Mouse (Mus musculus): ENCODE measurements around the gene Gm11084.
"Not testable (repeated sequence)": the region's sequence is repeated elsewhere in the genome, so short reads cannot be mapped to it uniquely, and the experiment has no call there.

Gene Gm11084

DNA sequence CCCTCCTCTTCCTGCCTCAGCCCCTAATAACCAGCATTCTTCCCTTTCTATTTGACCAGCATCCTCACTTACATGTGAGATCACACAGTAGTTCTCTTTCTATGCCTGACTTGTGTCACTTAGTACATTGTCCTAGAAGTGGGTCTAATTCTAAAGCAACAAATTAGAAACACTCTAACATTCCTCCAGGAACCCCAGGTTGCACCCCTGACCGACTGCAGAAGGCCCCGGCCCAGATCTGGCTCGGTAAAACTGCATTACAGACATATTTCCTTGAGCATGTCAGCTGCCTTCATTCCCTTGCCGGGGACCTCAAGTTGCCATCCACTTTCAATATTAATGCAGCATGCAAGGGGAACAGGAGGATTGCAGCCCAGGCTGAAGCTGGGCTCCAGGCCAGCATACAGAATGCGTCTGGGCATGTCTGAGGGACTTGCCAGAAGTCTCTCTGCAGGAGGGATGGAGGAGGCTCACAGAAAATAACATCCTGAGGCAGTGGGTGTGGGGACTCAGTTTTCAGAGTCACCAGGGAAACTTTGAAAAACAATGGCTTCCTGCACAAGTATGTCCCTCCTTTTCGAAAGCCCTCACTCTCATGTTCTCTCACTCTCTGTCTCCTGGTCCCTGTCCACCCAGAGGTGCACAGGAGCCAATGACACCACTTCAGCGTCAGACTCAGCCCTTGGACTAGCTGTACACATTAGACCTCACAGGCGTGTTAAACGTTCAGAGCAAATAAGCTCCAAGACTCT lies 9.0 kb upstream of the Gm11084 start:
- in situ Hi-C loops (cut with MboI; ENCODE audit: low sequenced_read_pairs): no loop called here

DNA sequence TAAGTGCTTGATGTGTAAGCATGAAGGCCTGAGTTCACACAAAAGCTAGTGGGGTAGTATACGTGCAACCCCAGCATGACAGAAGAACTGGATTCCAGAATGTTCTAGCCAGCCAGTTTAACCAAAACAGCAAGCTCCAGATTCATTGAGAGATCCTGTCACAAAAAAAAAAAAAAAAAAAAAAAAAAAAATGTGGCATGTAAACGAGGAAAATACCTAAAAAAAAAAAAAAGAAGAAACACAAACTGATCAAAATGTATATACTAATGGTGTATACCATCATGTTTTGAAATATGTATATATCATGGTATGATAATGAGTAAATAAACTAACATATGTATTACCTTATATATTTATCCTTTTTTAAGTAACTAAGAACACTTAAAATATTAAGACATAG lies 7.6 kb upstream of the Gm11084 start:
- in situ Hi-C loops (cut with MboI; ENCODE audit: low sequenced_read_pairs): no loop called here

DNA sequence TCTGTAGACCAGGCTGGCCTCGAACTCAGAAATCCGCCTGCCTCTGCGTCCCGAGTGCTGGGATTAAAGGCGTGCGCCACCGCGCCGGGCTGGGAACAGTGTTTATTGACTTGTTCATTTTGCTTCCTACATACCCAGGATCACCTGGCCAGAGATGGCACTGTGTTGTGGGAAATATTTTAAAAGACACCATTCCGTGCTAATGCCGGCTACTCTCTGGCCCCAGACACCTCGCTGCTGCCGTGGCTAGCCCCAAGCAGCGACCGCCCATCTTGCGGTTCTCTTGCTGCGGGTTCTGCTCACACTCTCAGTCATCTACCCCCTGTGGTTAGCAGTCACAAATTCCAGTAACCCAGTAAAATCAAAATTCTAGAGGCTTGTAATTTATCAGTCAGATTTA lies 6.0 kb upstream of the Gm11084 start:
- in situ Hi-C loops (cut with MboI; ENCODE audit: low sequenced_read_pairs): no loop called here

DNA sequence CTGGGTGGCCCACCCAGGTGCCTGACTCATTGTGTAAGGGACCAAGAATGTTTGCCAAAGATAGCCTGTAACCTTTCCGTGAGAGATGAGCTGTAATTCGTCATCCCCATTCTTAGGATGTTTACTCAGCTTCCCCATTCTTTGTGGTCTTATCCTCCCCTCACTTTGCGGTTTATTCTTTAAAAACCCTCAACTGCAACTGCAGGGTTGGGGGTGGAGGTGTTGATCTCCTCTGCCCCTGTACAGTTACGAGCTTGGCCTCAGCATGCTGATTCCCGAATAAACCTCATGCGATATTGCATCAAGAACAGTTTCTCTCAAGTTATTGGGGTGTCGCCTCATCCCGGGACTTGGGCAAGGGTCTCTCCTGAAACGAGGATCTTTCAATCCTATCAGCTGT lies 2.4 kb upstream of the Gm11084 start:
- in situ Hi-C loops (cut with MboI; ENCODE audit: low sequenced_read_pairs): not testable (repeated sequence)

DNA sequence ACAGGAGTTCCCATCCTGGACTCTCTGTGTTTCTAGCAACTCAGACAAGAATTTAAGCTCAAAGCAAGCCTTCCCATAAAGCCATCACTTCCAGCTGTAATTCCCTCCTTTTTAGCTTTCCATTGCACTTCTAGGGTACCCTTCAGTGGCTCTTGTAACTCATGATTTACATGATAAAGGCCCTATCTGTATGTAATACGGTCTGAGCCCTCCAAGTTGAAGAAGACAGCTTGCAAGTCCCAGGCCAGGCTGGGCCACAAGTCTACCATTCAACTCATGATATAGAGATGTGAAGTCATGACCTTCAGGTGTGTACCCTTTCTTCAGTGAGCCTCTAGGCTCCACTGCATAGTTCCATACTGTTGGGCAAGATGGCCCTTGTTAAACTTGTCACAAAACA lies 1.0 kb downstream of the Gm11084 start:
- in situ Hi-C loops (cut with MboI; ENCODE audit: low sequenced_read_pairs): no loop called here

DNA sequence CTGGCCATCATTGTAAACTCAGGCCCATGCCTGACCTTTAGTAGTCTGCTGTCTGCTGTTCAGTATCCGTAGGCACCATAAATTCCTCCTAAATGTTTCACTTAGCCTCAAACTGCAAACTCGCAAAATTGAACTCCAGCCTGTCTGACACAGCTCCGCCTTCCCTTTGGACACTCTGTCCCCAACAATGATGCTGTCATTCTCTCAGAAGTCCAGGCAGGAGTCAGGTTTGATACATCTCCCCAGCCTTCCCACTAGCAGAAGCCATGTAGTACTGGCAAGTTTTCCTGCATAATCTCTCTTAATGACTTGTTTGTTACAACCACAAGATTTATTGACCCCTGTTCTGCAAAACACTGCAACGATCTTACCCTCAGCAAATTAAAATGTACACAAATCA lies 1.7 kb downstream of the Gm11084 start:
- in situ Hi-C loops (cut with MboI; ENCODE audit: low sequenced_read_pairs): no loop called here

DNA sequence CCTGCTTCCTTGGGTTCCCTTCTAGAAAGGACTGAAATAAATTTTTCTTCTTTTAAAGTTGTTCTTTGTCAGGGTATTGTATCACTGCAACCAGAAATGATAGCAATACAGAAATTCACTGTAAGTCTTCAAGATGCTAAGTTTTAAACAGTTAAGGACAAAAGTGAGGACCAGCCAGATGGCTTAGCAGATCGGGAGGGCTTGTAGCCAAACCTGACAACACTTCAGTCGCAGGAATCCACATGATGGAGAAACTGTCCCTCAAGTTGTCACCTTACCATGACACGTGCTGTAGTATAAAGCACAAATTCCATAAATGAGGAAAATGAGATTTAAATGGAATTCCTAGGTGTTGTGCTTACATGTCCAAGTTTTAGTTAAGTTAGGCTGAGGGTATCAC lies 3.3 kb downstream of the Gm11084 start:
- in situ Hi-C loops (cut with MboI; ENCODE audit: low sequenced_read_pairs): no loop called here

DNA sequence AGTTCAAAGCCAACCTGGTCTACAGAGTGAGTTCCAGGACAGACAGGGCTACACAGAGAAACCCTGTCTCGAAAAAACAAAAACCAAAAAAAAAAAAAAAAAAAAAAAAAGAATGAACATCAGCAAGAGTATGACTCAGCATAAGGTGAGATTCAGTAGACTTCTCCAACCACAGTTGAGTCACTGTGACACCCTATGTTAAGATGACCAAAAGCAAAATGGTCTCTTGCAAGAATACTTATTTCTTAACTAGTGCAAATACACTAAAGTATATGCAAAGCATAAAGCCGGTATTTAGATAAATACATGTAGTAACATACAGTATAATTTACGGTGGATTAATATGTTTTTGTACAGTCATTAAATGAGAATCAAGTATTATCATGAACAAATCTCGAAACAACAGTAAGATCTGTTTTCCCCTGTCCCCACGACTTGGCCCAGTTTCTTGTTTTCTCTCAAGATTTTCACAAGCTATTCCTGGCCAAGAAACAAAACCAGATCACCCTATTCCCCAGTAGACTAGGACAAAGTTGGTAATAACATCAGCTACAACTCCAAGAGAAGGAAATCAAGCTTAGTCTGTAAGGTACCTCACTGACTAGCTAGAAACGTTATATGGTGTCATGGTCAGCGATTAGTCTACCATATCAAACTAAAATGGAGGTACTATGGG lies 4.3 kb downstream of the Gm11084 start:
- in situ Hi-C loops (cut with MboI; ENCODE audit: low sequenced_read_pairs): no loop called here

DNA sequence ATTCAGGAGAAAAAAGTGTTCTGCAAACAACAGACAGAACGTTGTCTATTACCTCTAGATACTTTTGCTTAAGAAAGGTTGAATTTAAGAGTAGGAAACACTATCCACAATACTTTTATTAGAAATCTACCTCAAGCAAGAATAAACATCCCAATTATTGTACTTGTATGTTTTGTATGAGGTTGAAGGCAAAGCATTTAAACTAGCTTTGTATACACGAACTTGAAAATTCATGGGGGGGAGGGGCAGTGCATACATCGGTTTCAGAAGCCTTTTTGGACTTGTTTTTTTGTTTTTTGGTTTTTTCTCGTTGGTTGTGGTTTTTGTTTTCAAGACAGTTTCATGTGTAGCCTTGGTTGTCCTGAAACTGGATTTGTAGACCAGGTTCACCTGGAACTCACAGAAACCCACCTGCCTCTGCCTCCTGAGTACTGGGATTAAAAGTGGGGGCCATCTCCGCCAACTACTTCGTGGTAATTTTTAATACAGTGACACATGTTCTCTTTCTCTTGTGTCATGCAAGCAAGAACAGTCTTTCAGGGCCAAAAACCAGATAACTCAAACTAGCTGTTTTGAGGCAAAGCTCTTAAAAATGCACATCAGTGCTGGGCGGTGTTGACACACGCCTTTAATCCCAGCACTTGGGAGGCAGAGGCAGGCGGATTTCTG lies 4.9 kb downstream of the Gm11084 start:
- in situ Hi-C loops (cut with MboI; ENCODE audit: low sequenced_read_pairs): no loop called here

DNA sequence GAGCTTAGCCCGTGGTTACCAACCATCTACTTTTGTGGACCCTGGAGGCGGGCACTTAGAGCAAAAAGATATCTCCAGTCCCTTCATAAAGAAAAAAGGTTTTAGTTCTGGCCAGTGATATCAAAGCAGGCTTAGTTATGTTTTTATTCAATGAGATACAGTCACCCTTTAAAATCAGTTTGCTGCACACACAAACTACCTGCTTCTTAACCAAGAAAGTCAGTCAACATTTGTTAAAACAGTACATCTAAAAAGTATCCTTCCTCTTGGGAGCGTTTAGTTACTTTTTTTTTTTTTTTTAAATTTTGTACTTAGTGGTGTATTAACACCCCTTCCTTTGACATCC lies 5.5 kb downstream of the Gm11084 start:
- in situ Hi-C loops (cut with MboI; ENCODE audit: low sequenced_read_pairs): no loop called here

DNA sequence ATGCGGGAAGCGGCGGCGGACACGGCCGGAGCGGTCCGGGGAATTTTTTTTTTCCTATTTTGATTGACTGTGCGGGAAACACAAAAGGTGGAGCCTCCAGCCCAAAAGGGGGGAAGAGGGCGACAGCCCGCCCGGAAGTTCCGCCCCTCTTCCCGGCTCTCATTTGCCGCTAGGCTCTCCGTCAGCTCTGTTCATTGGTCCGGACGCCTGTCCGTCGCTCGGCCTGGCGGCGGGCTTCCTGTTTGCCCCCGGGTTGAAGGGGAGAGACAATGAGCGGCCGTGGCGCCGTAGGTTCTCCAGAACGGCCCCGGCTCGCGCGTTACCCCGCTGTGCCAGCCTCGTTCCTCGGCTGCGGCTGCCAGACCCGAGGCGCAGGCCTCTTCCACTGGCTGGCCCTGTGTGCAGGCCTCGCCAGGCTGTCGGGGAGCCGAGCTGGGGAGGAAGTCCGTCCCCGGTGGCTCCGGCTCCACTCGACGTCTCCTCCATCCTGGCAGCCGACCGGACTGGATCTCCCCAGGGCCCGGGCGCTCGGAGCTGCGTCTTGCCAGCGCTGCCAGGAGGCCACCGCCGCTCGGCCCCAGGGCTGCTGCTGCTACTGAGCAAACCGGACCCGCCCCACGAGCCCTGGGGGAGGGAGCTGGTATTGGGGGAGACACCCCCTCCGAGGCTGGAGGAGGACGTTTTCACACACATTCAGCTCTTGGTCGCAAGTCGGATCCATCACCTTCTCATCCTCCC lies 6.0 kb downstream of the Gm11084 start, which contains the start of gene Sp3:
Sp3 (minus strand) TSS at position 110 of the 738 bp plus-strand sequence.
- in situ Hi-C loops (cut with MboI; ENCODE audit: low sequenced_read_pairs): no loop called here

DNA sequence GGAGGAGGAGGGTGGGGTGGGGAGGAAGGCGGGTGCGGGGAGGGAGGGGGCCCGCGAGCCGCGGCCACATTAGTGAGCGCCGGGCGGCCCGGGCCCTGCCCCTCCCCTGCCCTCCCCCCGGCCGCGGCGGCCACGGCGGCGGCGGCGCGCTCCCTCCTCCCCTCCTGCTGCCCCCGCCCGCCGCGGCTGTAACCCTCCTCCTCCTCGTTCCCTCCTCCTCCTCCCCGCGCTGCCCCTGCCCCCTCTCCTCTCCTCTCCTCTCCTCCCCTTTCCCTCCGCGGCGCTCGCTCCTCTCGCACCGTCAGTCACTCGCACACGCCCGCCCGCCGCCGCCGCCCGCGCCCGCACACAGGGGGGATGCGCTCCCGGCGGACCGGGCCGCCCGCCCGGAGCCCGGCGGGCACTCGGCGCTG lies 6.9 kb downstream of the Gm11084 start:
- in situ Hi-C loops (cut with MboI; ENCODE audit: low sequenced_read_pairs): no loop called here

DNA sequence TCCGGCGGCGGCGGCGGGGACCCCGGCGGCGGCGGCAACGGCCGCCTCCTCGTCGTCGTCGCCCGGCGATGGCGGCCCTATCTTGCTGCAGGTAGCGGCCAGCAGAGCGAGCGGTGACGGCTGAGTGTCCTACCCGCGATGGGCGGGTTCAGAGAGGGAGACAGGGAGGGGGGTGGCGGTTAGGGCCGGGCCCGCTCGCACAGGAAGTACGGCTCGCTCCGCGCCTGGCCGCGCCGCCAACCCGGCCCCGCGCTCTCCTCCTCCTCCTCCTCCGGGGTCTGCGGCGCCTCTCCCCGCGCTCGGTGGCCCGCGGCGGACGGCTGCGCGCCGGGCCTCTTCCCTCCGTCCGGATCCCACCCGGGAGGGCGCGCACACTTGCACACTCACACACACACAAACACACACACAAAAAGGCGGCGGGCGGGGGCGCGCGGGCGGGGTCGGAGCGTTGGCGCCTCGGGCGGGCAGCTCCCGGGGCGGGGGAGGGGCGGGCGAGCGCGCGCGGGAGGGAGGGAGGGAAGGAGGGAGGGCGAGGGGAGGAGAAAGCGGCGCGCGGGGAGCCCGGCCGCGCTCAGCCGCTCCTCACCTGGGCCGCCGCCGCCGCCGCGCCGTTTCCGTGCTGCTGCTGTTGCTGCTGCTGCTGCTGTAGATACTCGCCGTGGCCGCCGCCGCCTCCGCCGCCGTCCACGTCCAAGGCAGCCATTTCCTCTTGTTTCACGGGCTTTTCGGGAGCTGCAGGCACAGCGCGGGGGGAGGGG lies 7.4 kb downstream of the Gm11084 start:
- in situ Hi-C loops (cut with MboI; ENCODE audit: low sequenced_read_pairs): no loop called here

DNA sequence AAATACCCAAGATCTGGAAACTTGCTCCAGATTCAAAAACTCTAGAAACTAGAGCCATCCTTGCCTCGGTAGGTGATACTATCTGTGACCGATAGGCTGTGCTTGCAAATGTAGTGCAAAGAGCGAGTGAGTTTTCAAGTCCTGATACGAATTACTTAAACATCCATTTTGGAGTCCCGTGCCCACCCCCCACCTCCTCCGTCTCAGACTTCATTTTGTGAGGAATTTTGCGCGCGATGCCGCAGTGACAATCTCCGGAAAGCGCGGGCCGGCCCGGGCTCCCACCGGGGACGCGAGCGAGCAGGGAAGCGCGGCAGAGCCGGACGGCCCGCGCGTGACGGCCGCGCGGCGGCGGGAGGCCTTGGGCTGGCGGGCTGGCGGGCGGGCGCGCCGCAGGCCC lies 8.0 kb downstream of the Gm11084 start:
- in situ Hi-C loops (cut with MboI; ENCODE audit: low sequenced_read_pairs): no loop called here

DNA sequence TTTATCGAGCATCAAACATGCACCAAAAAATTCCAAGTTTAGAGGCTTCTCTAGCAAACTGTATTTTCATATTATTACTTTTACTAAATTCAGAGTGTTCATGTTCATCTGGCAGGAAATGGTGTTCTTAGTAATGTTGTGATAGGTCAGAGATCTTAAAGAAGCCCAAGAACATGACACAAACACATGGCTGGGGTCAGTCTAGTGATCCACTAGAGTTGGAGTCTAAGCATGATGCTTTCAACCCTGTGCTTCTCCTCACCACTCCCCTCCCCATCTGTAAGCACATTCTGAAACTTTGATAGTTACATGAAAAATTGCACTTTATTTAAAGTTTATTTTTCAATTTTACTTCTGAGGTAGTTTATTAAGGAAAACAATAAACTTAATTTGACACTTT lies 9.2 kb downstream of the Gm11084 start:
- in situ Hi-C loops (cut with MboI; ENCODE audit: low sequenced_read_pairs): no loop called here

DNA sequence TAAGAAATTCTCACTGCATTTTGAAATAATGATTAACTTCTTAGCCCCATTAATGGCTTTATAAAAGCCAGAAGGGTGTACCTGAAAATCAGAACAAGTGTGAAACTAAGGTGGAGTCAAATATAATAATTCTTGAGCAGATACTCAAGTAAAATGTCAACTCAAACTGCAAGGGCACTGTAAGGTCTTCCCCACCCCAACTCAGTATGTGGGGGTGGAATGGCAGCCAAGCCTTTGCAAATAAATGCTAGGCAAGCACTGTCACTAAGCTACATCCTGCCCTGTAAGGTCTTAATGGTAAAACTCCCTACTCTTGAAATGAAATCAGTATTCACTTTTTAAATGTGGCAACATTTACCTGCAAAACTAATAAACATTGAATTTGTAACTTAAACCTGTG lies 10.5 kb downstream of the Gm11084 start:
- in situ Hi-C loops (cut with MboI; ENCODE audit: low sequenced_read_pairs): no loop called here

DNA sequence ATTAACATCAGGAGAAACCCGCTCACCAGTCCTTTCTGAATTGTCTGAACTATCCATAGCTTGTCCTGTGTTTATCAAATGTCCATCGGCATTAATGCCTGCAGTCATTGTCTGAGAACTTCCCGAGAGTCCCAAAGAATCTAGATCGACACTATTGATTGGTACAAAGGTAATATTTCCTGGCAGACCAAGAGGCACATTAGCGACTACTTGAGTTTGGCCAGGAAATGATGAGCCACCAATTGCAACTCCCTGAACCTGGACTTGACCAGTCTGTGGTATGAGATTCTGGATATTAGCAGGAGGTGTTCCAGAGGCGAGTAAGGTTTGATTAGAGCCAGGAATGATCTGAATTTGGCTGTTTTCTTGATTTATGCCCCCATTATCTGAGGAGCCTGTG lies 15.7 kb downstream of the Gm11084 start:
- in situ Hi-C loops (cut with MboI; ENCODE audit: low sequenced_read_pairs): no loop called here

DNA sequence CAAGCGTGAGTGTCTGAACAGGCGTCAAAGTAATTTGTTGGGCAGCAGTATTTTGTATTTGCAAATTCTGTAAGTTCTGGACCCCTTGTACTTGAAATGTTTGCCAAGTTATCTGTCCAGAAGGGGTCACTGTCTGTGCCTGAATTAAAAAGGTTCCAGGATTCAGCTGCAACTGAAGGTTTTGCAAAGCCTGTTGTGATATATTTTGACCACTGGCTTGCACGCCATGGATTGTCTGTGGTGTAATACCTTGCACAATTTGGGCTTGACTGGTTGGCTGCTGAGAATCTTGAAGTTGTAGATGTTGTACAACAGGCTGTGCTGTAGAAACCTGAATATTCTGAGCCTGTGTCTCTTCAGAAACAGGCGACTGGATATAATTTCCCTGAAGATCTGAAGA lies 16.2 kb downstream of the Gm11084 start:
- in situ Hi-C loops (cut with MboI; ENCODE audit: low sequenced_read_pairs): no loop called here

DNA sequence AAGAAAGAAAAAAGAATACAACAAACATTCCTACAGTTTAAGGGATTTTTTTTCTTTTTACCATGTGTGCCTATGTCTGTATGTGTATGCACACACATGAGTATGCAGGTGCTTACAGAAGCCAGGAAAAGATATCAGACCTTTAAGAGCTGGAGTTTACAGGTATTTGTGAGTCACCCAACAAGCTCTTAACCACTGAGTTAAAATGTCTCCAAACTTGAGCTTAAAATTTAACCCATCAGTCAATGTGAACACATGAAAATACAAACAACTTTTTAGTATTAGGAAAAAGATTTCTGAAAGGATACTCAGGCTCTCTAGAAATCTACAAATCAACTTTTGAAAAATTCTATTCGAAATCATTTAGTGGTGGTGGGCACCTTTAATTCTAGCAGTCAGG lies 18.0 kb downstream of the Gm11084 start:
- in situ Hi-C loops (cut with MboI; ENCODE audit: low sequenced_read_pairs): no loop called here

DNA sequence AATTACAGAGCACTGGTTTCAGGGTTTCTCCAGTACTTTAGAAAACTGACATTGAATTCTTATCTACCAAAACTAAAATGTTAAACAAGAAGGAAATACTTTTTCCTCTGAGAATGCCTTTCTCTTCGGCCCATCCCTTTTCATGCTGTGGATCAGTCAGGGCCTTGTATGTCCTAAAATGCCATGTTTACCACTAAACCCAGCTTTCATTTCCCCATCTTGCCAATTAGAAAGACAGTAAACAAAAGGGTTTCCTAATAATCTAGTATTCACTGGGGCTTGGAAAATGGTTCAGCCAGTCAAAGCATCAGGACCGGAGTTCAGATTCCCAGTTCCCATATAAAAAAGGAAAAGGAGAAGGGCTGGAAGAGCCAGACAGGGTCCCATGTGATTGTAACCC lies 21.1 kb downstream of the Gm11084 start:
- in situ Hi-C loops (cut with MboI; ENCODE audit: low sequenced_read_pairs): no loop called here

DNA sequence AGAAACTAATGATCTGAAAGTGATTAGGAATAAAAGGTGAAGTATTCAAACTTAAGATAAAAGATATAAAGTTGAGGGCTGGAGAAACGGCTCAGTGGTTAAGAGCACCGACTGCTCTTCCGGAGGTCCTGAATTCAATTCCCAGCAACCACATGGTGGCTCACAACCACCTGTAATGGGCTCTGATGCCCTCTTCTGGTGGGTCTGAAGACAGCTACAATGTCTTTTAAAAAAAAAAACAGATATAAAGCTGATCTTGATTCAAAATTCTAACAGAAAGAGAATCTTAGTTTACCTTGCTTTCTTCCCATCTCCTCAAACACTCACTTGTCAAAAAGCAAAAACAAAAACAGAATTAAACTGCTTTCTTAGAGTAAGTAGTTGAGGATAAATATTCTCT lies 30.1 kb downstream of the Gm11084 start:
- in situ Hi-C loops (cut with MboI; ENCODE audit: low sequenced_read_pairs): no loop called here
